ENCODE assay signal across 8 mouse cellular contexts in the genomic region with DNA sequence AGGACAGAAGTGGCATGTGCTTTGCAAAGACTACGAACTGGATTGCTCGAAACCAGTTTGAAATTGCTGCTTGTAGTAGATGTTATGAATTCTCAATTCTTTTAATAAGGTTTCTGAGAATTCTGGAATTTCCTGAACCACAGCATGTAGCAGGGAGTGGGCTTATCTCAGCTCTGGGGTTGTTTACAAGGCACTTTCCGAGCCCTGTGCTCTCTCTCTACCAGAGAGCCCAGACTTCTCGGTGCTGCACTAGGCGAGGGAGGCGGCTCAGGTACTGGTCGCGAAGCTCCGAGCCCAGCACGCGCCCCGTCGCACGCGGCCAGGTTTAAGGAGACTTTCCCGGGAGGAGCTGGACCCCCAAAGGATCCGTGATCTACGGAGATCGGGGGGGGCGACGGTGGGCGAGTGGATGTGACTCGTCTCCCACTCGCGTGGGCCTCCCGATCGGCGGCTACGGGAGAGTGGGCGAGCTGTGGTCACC. TPM values are rescaled to one million over a fixed set of nuclear protein-coding genes. Genes with fewer than 3 reads are reported as not detected.
DNase-seq lines count a peak whose midpoint lies in the region; ATAC-seq and TF ChIP-seq lines count a peak whose summit lies in the region.

No protein-coding gene starts in this region.

- H3K36me3 ChIP-seq in kidney, embryonic 16.5 days (ENCODE audit: insufficient read depth, low read length), result peaks cover 16% of the 10 kb centered on the region
- peaks cover 25% of the 10 kb centered on the region for H3K36me3 ChIP-seq in G1E (replicated peaks)
- peaks cover 2% of the 10 kb centered on the region; the same call in 1 of the 2 replicates for H3K36me3 ChIP-seq in hindbrain, embryonic 16.5 days (ENCODE audit: control insufficient read depth, insufficient read depth, low read length)
- peaks cover 18% of the 10 kb centered on the region for H3K36me3 ChIP-seq in megakaryocyte, embryonic 14.5 days (replicated peaks; ENCODE audit: low read length)

- H3K9ac ChIP-seq in kidney, embryonic 16.5 days (replicated peaks; ENCODE audit: low read length), result peak overlapping the region; percentile 100
- H3K9ac ChIP-seq in hindbrain, embryonic 16.5 days (ENCODE audit: low read depth, low read length), result peak overlapping the region; percentile 97

- no peak for DNase-seq in kidney, adult 18-20 months
- peak; percentile 40 for DNase-seq in G1E (ENCODE audit: low spot score)
- DNase-seq in embryo, embryonic 11.5 days (ENCODE audit: low read depth, low spot score), result peak; percentile 48
- no peak for DNase-seq in adrenal gland, postnatal 25 days
- no peak for DNase-seq in gastrocnemius, adult 18-20 months (ENCODE audit: low spot score)

- peak overlapping the region; percentile 85 for H3K4me3 ChIP-seq in kidney, embryonic 16.5 days (ENCODE audit: low read length)
- peak overlapping the region; percentile 93 for H3K4me3 ChIP-seq in G1E (ENCODE audit: low read depth, low read length)
- peak overlapping the region; percentile 91 for H3K4me3 ChIP-seq in hindbrain, embryonic 16.5 days (ENCODE audit: low read length)
- peak overlapping the region; percentile 96 for H3K4me3 ChIP-seq in megakaryocyte, embryonic 14.5 days (replicated peaks)

- H3K4me1 ChIP-seq in kidney, embryonic 16.5 days (ENCODE audit: insufficient read depth, low read length), result peaks cover 27% of the 10 kb centered on the region
- peaks cover 29% of the 10 kb centered on the region for H3K4me1 ChIP-seq in G1E (ENCODE audit: insufficient read depth, low read depth, low read length)
- peaks cover 15% of the 10 kb centered on the region for H3K4me1 ChIP-seq in hindbrain, embryonic 16.5 days (ENCODE audit: control insufficient read depth, insufficient read depth, low read depth, low read length)
- peaks cover 34% of the 10 kb centered on the region for H3K4me1 ChIP-seq in megakaryocyte, embryonic 14.5 days

- 2% methylated on average over 30 of the region's 30 CpGs for WGBS in kidney, embryonic 16.5 days
- WGBS in hindbrain, embryonic 16.5 days, result 1% methylated on average over 30 of the region's 30 CpGs

- H3K4me2 ChIP-seq in kidney, embryonic 16.5 days (replicated peaks; ENCODE audit: low read depth, low read length), result peak overlapping the region; percentile 95
- peak overlapping the region; percentile 91 for H3K4me2 ChIP-seq in hindbrain, embryonic 16.5 days (ENCODE audit: low read length)

- no peaks in the 10 kb centered on the region for H3K9me3 ChIP-seq in kidney, embryonic 16.5 days (ENCODE audit: low read length)
- no peaks in the 10 kb centered on the region for H3K9me3 ChIP-seq in G1E (replicated peaks)
- no peaks in the 10 kb centered on the region for H3K9me3 ChIP-seq in hindbrain, embryonic 16.5 days (ENCODE audit: control insufficient read depth, low read length)
- H3K9me3 ChIP-seq in megakaryocyte, embryonic 14.5 days, result no peaks in the 10 kb centered on the region

- peak overlapping the region; percentile 68 for H3K27ac ChIP-seq in kidney, embryonic 16.5 days (ENCODE audit: low read length)
- peak overlapping the region; percentile 59 for H3K27ac ChIP-seq in hindbrain, embryonic 16.5 days (ENCODE audit: low read depth, low read length)

- ATAC-seq in kidney, embryonic 16.5 days (ENCODE audit: low FRiP score, low TSS enrichment), result peak; percentile 44
- ATAC-seq in G1E (ENCODE audit: extremely low read depth, insufficient number of reproducible peaks, low FRiP score, poor library complexity, severe bottlenecking), result peak; percentile 24
- peak; percentile 29 for ATAC-seq in hindbrain, embryonic 16.5 days

- no peak for TF ChIP-seq CTCF in G1E (IDR thresholded peaks at IDR 0.05; ENCODE audit: low read depth, low read length)

- peaks cover 12% of the 10 kb centered on the region for H3K27me3 ChIP-seq in kidney, embryonic 16.5 days (ENCODE audit: insufficient read depth, low read length)
- peaks cover 8% of the 10 kb centered on the region for H3K27me3 ChIP-seq in G1E (ENCODE audit: insufficient read depth, low read length)
- H3K27me3 ChIP-seq in hindbrain, embryonic 16.5 days (replicated peaks; ENCODE audit: control insufficient read depth, insufficient read depth, low read length), result 0 out of 2 replicates have a peak, but pooled peaks cover 3% of the 10 kb centered on the region
- H3K27me3 ChIP-seq in megakaryocyte, embryonic 14.5 days (replicated peaks), result no peaks in the 10 kb centered on the region

RNA-seq across cellular contexts. Expression of a gene that starts 51.9 kb away (rescaled TPM):
- polyA plus RNA-seq in kidney, embryonic 16.5 days (2015; fragmentation: Nextera tagmentation; extraction: Ambion mirVana), result 11.6 and 13.8 TPM in 2 replicates
- total RNA-seq in G1E (2014; fragmentation: Nextera tagmentation) (not detected in 2 replicates), G1E (2017) (0.06 and 0.16 TPM in 2 replicates)
- not detected in 2 replicates for polyA plus RNA-seq in G1E (2012)
- polyA plus RNA-seq in hindbrain, embryonic 16.5 days (2015; fragmentation: Nextera tagmentation; extraction: Ambion mirVana), result 12.5 and 15.4 TPM in 2 replicates
- not detected in 2 replicates for polyA plus RNA-seq in megakaryocyte, embryonic 14.5 days (2012; ENCODE audit: insufficient read depth, low replicate concordance)
- 4.8 and 5.1 TPM in 2 replicates for total RNA-seq in adrenal gland, postnatal 25 days (2021)
- not detected for total RNA-seq in gastrocnemius, adult 18-20 months (2021)

Comparison
In these comparisons a context has a peak if more than half of its experiments do, and no peak if none do; other contexts are left out.
1. DNase-seq: peak in G1E (single experiment) and embryo, embryonic 11.5 days (single experiment); none in kidney, adult 18-20 months (single experiment), adrenal gland, postnatal 25 days (single experiment) and gastrocnemius, adult 18-20 months (single experiment).
2. RNA of a gene that starts 51.9 kb away (polyA plus RNA-seq): 12.5 to 15.4 TPM in hindbrain, embryonic 16.5 days and 11.6 to 13.8 TPM in kidney, embryonic 16.5 days; not detected in G1E and not detected in megakaryocyte, embryonic 14.5 days; every median in the first group is over 10 times any median in the second.
3. Peak in every context shown above with its lines, with median percentiles within 50 percentile points of each other: ATAC-seq and H3K4me3 ChIP-seq.